Mouse (Mus musculus): ENCODE measurements around the gene Slc35f2.

GRCm38 (mm10) chr9:53857864-53858263, 86.5 kb downstream of the Slc35f2 start:
- no peak for TF ChIP-seq GATA1 (IDR thresholded peaks at IDR 0.05; ENCODE audit: low read depth, low read length)
- no peak for TF ChIP-seq ZC3H11A (IDR thresholded peaks at IDR 0.05; ENCODE audit: low read depth, low read length)
- no peak for TF ChIP-seq CTCF (IDR thresholded peaks at IDR 0.05 in 2 of 3, conservative IDR thresholded peaks at IDR 0.05 in 1 of 3; ENCODE audit: control insufficient read depth in 1 of 3, insufficient read depth in 1 of 3, low read depth in 2 of 3, low read length in 3 of 3, poor library complexity in 1 of 3, severe bottlenecking in 1 of 3)
- TF ChIP-seq EP300 (IDR thresholded peaks at IDR 0.05; ENCODE audit: low read depth in 1 of 2, low read length in 2 of 2): no peak
- TF ChIP-seq POLR2A (IDR thresholded peaks at IDR 0.05; ENCODE audit: control insufficient read depth in 1 of 2, insufficient read depth in 1 of 2, low read depth in 1 of 2, low read length in 2 of 2, poor library complexity in 1 of 2): no peak
- TF ChIP-seq MEF2A (IDR thresholded peaks at IDR 0.05; ENCODE audit: extremely low read depth, insufficient replicate concordance, low read depth, low read length, poor library complexity, severe bottlenecking): no peak
- no peak for TF ChIP-seq TBP (IDR thresholded peaks at IDR 0.05; ENCODE audit: low read depth, low read length)
